Mouse (Mus musculus) thymus, adult 2 months (tissue): Measurements from ENCODE around the gene Syne2.

Experiments used
- CTCF ChIP-seq: fragments of 200-500 bp; IDR thresholded peaks from 2 replicates; pipeline ENCODE4 v1.5.1; 2012; ENCODE audit warnings: mild to moderate bottlenecking, control low read depth, low read length, moderate library complexity, borderline replicate concordance; ENCODE audit not compliant: control insufficient read depth, poor library complexity, insufficient read depth; ENCODE audit errors: extremely low read depth
- POLR2A ChIP-seq: fragments of 200-500 bp; IDR thresholded peaks from 2 replicates; pipeline ENCODE4 v1.6.1; 2012; ENCODE audit warnings: mild to moderate bottlenecking, low read length, control low read depth, moderate library complexity; ENCODE audit not compliant: control insufficient read depth, poor library complexity, insufficient read depth; ENCODE audit errors: extremely low read depth

GRCm38 (mm10) chr12:75784271-75784751 is 33.6 kb upstream of the Syne2 start:
- no peak for TF ChIP-seq CTCF
- no peak for TF ChIP-seq POLR2A
